Mouse (Mus musculus): ENCODE measurements around the gene Nkain2.
"Not testable (repeated sequence)": the region's sequence is repeated elsewhere in the genome, so short reads cannot be mapped to it uniquely, and the experiment has no call there.

Gene Nkain2

DNA sequence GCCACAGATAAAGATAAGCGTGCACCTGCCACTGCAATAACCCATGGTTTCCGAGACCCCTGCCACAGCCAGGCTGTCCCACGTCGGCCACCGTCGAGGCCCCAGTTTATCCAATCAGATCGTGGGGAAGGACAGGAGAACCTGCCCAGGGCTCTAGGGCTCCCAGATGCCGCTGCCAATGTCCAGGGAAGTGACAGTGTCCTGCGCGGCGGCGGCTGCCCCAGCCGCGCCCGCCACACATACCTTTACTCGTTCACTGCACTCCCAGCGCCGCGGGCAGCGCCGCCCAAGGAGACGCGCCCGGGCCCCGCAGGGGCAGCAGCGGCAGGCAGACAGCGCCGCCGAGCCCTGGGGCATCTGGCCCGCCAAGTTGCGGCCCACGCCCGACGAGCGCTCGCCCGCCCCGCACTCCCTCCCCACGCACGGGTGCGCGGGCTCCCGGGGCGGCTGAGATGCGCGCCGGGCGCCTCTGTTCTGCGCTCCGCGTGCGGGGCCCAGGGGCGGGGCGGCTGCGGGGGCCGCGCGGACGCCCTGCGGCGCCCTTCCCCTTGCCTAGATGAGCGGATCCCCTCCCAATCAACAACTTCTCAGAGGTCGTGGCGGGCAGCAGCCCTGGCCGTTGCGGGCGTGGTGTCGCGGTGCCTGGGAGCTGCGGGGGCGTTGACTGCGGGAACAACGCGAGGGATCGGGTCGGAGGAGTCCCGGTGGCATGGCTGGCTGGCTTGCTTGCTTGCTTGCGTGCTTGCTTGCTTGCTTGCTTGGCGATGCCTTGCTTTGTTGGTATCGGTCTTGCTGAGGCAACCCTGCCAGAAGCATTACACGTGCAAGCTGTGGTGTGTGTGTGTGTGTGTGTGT is at the start of gene Nkain2:
Gene Nkain2 (minus strand): TSS at position 811 of the 855 bp plus-strand sequence.
- peak; percentile 19 to 59 for DNase-seq (ENCODE audit: low spot score in 2 of 2)

- DNase-seq (ENCODE audit: low spot score in 2 of 2) = no peak
These were observed 49.6 kb upstream of the Nkain2 start for GRCm38 (mm10) chr10:32939853-32940252.

GRCm38 (mm10) chr10:32895093-32895492 is 4.8 kb upstream of the Nkain2 start:
- DNase-seq (ENCODE audit: low spot score in 2 of 2) = no peak

- DNase-seq (ENCODE audit: low spot score in 2 of 2) = peak; percentile 22 to 60
These were observed 357 bp upstream of the Nkain2 start for GRCm38 (mm10) chr10:32890507-32891131.

GRCm38 (mm10) chr10:32881977-32882376 is 8.3 kb downstream of the Nkain2 start:
- DNase-seq (ENCODE audit: low spot score in 2 of 2) = no peak

DNA sequence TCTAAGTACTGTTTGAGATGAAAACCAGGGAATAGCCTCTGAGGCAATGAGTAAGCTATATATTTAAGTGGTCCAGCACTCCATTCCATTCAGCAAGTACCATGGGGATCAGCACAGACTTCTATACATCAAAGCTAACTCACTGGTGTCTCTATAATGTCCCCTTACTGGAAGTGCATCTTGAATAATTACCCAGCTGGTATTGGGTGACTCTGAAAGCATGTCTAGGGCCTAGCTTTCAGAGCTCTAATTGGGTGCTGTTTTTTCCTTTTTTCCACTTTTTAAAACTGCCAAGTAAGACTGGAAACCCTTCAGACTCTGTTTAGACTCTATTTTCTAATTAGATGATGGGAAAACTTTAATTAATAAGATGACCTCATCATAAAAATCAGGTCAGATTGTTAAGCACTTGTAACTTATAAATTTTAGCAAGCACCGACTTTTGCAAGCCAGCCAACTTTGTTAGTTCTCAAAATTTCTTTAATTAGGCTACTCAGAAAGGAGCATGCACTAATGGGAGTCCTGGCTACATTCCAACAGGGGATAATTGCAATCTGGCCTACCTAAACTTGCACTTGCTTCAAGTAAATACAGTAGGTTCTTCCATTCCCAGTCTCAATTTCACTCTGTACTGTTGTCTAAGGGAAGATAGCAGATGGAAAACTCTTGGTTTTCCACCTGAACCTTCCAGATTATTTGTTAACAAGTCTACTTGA is 19.4 kb downstream of the Nkain2 start:
- DNase-seq (ENCODE audit: low spot score in 2 of 2) = no peak

DNA sequence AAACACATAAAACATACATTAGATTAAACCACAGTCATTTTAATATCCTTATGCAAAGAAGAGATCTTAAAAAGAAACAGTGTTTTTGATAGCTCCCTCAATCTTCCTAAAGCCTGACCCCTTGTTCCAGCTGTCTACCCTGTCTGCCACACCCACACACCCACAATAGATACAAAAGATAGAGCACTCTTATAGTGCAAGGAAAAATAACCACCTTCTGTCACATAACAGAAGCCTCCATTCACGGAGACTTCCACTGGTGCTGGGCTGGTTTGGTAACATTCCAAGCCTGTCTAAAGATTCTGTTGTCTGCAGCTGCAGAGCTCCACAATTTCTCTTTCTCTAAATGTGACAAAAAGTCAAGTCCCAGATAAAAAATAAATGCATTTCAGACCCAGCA is 20.7 kb downstream of the Nkain2 start:
- no peak for DNase-seq (ENCODE audit: low spot score in 2 of 2)

- no peak for DNase-seq (ENCODE audit: low spot score in 2 of 2)
These were observed 74.9 kb downstream of the Nkain2 start for GRCm38 (mm10) chr10:32815210-32815883.

DNA sequence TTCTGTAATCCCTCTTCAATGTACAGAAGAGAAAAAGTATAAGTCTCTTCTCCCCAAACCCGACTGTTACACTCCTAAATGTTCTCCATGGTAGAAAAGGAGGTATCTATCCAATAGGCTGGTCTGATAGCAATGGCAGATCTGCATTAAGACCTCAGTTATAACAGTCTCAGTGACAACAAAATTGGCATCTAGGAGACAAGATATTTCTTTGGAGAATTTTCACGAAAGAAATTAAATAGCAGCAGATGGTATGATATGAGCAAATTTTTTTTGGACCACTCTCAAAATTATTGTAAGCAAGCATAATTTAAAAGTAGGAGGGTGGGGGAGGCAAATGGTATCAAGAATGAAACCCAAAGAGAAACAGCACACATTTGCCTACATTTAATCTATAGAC is 94.0 kb downstream of the Nkain2 start:
- DNase-seq (ENCODE audit: low spot score in 2 of 2) = no peak

- no peak for DNase-seq (ENCODE audit: low spot score in 2 of 2)
These were observed 99.7 kb downstream of the Nkain2 start for GRCm38 (mm10) chr10:32790541-32790940.

DNA sequence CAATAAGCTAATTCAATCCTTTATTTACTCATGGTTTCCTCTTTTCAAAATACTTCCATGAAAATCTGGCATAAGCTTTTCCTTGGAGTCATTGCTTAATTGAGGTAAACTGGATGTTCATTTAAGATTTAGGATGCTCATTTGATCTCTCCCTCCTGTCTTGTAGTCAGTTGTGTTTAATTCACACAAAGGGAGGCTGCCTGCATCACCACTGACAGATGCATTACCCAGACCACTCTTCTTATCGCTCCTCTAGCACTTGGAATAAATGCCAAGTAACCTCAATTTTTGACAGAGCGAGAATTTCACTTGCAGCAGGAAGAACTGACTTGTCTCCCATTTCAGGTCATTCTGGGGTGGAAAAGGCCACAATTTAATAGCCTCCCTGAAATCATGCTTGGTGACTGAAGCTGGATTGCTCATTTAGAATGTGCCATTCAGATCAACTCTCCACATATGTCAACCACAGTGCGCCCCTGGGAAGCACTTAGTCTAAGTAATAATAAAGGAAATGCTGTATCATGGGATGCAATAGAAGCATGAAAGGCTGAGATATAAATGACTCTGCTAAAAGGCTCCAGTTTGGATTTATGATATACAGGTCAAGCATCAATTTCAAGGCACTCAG is 107.4 kb downstream of the Nkain2 start:
- DNase-seq (ENCODE audit: low spot score in 2 of 2) = no peak

GRCm38 (mm10) chr10:32738989-32739388 is 151.3 kb downstream of the Nkain2 start:
- no peak for DNase-seq (ENCODE audit: low spot score in 2 of 2)

DNA sequence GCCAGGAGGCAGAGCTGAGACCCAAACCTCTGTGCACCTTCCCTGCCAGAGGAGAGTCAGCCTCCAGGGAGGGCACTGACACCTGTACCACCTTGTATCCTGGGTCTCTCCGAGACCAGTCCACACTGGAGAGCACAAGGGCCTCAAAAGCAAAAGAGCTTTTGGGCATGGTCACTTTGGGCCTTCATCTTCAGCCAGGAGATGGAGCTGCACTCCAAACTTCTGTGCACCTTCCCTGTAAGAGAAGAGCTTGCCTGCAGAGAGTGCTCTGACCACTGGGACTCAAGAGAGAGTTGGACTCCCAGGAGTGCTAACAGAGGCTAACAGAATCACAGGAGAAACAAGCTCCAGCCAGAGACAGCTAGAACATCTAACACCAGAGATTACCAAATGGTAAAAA is 183.7 kb downstream of the Nkain2 start:
- not testable (repeated sequence) for DNase-seq (ENCODE audit: low spot score in 2 of 2)

DNA sequence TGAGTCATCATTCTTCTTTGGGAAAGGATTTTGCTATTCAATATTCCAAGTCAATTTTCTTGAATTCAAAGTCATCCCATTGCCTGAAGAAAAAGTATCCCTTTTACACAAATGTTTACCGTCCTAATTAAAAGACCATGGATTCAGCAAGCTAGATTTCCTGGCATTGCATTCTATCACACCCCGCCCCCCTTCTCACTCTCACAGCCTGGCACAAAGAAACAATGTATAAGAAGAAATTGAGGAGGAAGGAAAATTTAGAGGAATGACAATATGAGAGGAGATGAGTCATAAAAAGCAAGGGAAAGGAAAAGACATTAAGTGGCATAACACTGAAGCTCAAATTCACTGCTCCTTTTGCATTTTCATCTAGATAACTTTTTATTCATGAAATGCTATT is 193.6 kb downstream of the Nkain2 start:
- DNase-seq (ENCODE audit: low spot score in 2 of 2) = no peak

DNA sequence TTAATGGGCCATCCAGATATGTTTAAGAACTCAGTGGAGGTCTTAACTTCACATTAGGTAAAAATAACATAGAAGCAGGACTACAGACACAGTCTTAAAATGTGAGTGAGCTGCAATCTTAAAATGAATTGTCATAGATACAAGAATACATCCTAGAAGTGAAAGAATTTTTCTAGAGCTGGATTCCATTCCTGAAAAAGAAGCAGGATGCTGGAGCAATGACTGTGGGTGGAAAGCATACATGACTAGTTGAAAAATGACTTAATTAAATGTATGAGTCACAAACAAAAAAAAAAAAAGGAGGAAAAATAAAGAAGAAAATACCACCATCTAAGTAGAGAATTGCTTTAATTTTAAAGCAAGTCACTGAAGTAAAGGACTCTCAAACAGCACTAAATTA is 205.7 kb downstream of the Nkain2 start:
- no peak for DNase-seq (ENCODE audit: low spot score in 2 of 2)

GRCm38 (mm10) chr10:32640256-32640655 is 250.0 kb downstream of the Nkain2 start:
- DNase-seq (ENCODE audit: low spot score in 2 of 2) = no peak

- DNase-seq (ENCODE audit: low spot score in 2 of 2) = no peak
These were observed 251.1 kb downstream of the Nkain2 start for GRCm38 (mm10) chr10:32639173-32639572.

GRCm38 (mm10) chr10:32631043-32631442 is 259.2 kb downstream of the Nkain2 start:
- DNase-seq (ENCODE audit: low spot score in 2 of 2) = no peak

DNA sequence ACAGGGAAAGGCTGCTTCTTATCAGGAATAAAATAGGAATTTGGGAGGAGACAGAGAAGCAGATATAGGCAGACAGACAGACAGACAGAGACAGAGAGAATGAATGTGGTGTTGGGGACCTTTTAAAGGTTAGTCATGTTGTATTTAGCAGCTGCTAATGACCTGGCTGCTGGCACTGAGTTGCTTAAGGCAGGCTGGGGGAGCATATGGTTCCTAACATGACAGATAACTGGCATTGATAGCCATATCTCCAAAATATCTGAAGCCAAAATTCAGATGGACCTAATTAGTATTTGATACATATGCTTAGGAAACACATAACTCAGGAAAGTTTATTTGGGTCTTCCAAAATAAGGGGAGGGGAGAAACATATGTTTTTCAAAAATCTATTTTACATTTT is 285.8 kb downstream of the Nkain2 start:
- no peak for DNase-seq (ENCODE audit: low spot score in 2 of 2)

GRCm38 (mm10) chr10:32602798-32603197 is 287.5 kb downstream of the Nkain2 start:
- DNase-seq (ENCODE audit: low spot score in 2 of 2) = no peak

DNA sequence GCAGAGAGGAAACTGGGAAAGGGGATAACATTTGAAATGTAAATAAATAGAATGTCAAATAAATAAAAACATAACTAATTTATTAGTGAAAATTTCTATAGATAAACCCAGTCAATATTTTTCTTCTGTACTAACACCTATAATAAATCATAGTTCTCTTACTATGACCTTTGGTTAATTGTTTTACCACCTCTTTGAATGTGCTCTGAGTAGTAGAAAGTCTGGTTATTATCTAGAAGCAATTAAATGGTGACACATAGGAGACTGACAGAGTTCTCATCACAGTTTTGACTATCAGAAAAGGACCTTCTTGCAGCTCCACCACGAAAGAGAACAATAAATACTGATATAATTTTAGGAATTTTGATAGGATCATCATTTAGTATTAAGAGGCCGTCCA is 295.3 kb downstream of the Nkain2 start:
- no peak for DNase-seq (ENCODE audit: low spot score in 2 of 2)

- no peak for DNase-seq (ENCODE audit: low spot score in 2 of 2)
These were observed 313.0 kb downstream of the Nkain2 start for GRCm38 (mm10) chr10:32577276-32577580.
